Mouse (Mus musculus): ENCODE measurements around the gene Suox. TPM values are rescaled to one million over a fixed set of nuclear protein-coding genes. Genes with fewer than 3 reads are reported as not detected.
"Not testable (repeated sequence)": the region's sequence is repeated elsewhere in the genome, so short reads cannot be mapped to it uniquely, and the experiment has no call there.

Suox gene
- polyA plus RNA-seq, 1 experiment from 2014 or later: 9.3 TPM

DNA sequence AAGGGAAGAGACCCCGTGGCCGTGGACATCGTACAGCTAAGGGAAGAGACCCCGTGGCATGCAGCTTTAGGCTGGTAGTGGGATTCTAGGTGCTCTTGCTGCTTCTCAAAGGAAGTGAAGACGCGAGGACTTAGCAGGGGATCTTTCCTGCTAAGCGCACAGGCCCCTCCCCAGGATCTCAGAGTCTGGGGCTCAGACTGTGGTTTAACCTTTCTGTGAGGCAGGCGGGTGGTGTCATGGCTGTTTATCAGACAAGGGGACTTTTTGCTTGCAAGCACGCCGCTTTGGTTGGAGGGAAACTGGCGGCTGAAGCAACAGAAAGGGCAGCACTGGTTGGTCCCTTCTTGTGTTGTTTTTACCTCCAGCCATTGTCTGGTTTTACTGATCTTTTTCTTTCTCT is 36.9 kb downstream of the Suox start:
- H3K27ac ChIP-seq: no peak overlapping the region
- no peaks in the 10 kb centered on the region for H3K27me3 ChIP-seq
- WGBS: 14% methylated on average over 11 of the region's 11 CpGs
- no peaks in the 10 kb centered on the region for H3K4me1 ChIP-seq
- no peak overlapping the region for H3K4me2 ChIP-seq
- no peak overlapping the region for H3K4me3 ChIP-seq
- H3K9me3 ChIP-seq (replicated peaks): no peaks in the 10 kb centered on the region
- ATAC-seq: no peak
- H3K9ac ChIP-seq: no peak overlapping the region
- H3K36me3 ChIP-seq (ENCODE audit: poor library complexity, severe bottlenecking): peaks cover 88% of the 10 kb centered on the region

DNA sequence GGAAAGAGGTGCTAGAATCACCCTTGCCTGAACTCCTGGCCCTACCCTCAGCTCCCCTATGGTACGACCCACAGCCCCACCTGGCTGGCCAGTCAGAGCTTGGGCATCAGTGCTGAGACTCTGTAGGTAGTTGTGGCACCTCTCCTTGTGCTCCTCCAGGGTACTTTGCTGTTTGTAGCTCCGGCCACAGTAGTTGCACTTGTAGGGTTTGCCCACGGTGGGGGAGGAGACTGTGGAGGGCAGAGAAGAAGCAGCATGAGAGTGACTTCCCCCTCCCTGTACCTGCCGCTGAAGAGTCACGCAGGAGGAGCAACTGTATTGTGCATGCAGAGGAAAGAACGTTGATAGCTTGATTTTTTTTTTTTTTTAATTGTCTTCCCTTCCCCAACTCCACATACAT is 37.3 kb downstream of the Suox start:
- no peaks in the 10 kb centered on the region for H3K27me3 ChIP-seq
- H3K9me3 ChIP-seq (replicated peaks): no peaks in the 10 kb centered on the region
- WGBS: 52% methylated on average over 6 of the region's 6 CpGs
- H3K4me1 ChIP-seq: no peaks in the 10 kb centered on the region
- no peak overlapping the region for H3K4me2 ChIP-seq
- H3K4me3 ChIP-seq: no peak overlapping the region
- peaks cover 84% of the 10 kb centered on the region for H3K36me3 ChIP-seq (ENCODE audit: poor library complexity, severe bottlenecking)
- ATAC-seq: no peak
- H3K27ac ChIP-seq: no peak overlapping the region
- no peak overlapping the region for H3K9ac ChIP-seq

- H3K4me3 ChIP-seq: no peak overlapping the region
- H3K4me2 ChIP-seq: no peak overlapping the region
- no peaks in the 10 kb centered on the region for H3K4me1 ChIP-seq
- H3K9me3 ChIP-seq (replicated peaks): no peaks in the 10 kb centered on the region
- no peak for ATAC-seq
- 94% methylated on average over 13 of the region's 13 CpGs for WGBS
- H3K9ac ChIP-seq: no peak overlapping the region
- H3K36me3 ChIP-seq (ENCODE audit: poor library complexity, severe bottlenecking): peaks cover 77% of the 10 kb centered on the region
- no peak overlapping the region for H3K27ac ChIP-seq
- H3K27me3 ChIP-seq: no peaks in the 10 kb centered on the region
These were observed 38.2 kb downstream of the Suox start for GRCm38 (mm10) chr10:128635697-128636096.

GRCm38 (mm10) chr10:128631571-128631970 is 42.3 kb downstream of the Suox start:
- no peak for ATAC-seq
- H3K4me3 ChIP-seq: no peak overlapping the region
- H3K9ac ChIP-seq: no peak overlapping the region
- H3K4me2 ChIP-seq: no peak overlapping the region
- no peaks in the 10 kb centered on the region for H3K4me1 ChIP-seq
- H3K9me3 ChIP-seq (replicated peaks): no peaks in the 10 kb centered on the region
- WGBS: 24% methylated on average over 6 of the region's 6 CpGs
- H3K36me3 ChIP-seq (ENCODE audit: poor library complexity, severe bottlenecking): peaks cover 42% of the 10 kb centered on the region
- H3K27ac ChIP-seq: no peak overlapping the region
- no peaks in the 10 kb centered on the region for H3K27me3 ChIP-seq

GRCm38 (mm10) chr10:128630306-128630705 is 43.6 kb downstream of the Suox start:
- H3K36me3 ChIP-seq (ENCODE audit: poor library complexity, severe bottlenecking): peaks cover 31% of the 10 kb centered on the region
- WGBS: 85% methylated on average over 5 of the region's 5 CpGs
- not testable (repeated sequence) for H3K27me3 ChIP-seq; H3K4me3 ChIP-seq; H3K27ac ChIP-seq; H3K9ac ChIP-seq; H3K9me3 ChIP-seq (replicated peaks); H3K4me2 ChIP-seq; ATAC-seq; H3K4me1 ChIP-seq

GRCm38 (mm10) chr10:128629746-128630145 is 44.1 kb downstream of the Suox start:
- Histone ChIP-seq H3K9me3 (replicated peaks) (no peaks in the 10 kb centered on the region), H3K9ac (no peak overlapping the region), H3K4me1 (peaks cover 9% of the 10 kb centered on the region), H3K27me3 (no peaks in the 10 kb centered on the region), H3K4me3 (no peak overlapping the region), H3K4me2 (no peak overlapping the region), H3K36me3 (ENCODE audit: poor library complexity, severe bottlenecking) (peaks cover 31% of the 10 kb centered on the region), H3K27ac (no peak overlapping the region)
- WGBS: 79% methylated on average over 2 of the region's 2 CpGs
- no peak for ATAC-seq

GRCm38 (mm10) chr10:128627398-128628317 is 46.2 kb downstream of the Suox start:
- H3K27me3 ChIP-seq: no peaks in the 10 kb centered on the region
- ATAC-seq: no peak; the same call in 1 of the 2 replicates
- peaks cover 9% of the 10 kb centered on the region for H3K4me1 ChIP-seq
- no peak overlapping the region for H3K4me3 ChIP-seq
- whole genome bisulfite sequencing: 91% methylated on average over 10 of the region's 10 CpGs
- no peak overlapping the region for H3K27ac ChIP-seq
- no peaks in the 10 kb centered on the region for H3K9me3 ChIP-seq (replicated peaks)
- no peak overlapping the region for H3K9ac ChIP-seq
- H3K4me2 ChIP-seq: no peak overlapping the region
- peaks cover 31% of the 10 kb centered on the region for H3K36me3 ChIP-seq (ENCODE audit: poor library complexity, severe bottlenecking)

- WGBS: under 1% methylated on average over 40 of the region's 40 CpGs
- H3K27me3 ChIP-seq: no peaks in the 10 kb centered on the region
- peak within 1 kb of the TSS; percentile 70 for H3K27ac ChIP-seq
- H3K4me1 ChIP-seq: peaks cover 9% of the 10 kb centered on the region
- H3K4me2 ChIP-seq: peak within 1 kb of the TSS; percentile 96
- H3K4me3 ChIP-seq: peak within 1 kb of the TSS; percentile 92
- peak within 1 kb of the TSS; percentile 94 for H3K9ac ChIP-seq
- ATAC-seq: peak; percentile 98
- peaks cover 34% of the 10 kb centered on the region for H3K36me3 ChIP-seq (ENCODE audit: poor library complexity, severe bottlenecking)
- no peaks in the 10 kb centered on the region for H3K9me3 ChIP-seq (replicated peaks)
These were observed 47.3 kb downstream of the Suox start, which contains the start of gene Rps26 for GRCm38 (mm10) chr10:128626311-128627310. TSS of gene Rps26 (minus strand) at chr10:128626747.

- peaks cover 9% of the 10 kb centered on the region for H3K4me1 ChIP-seq
- no peaks in the 10 kb centered on the region for H3K27me3 ChIP-seq
- peak overlapping the region; percentile 70; the same call in 1 of the 2 replicates for H3K27ac ChIP-seq
- 46% methylated on average over 7 of the region's 7 CpGs for WGBS
- peaks cover 34% of the 10 kb centered on the region for H3K36me3 ChIP-seq (ENCODE audit: poor library complexity, severe bottlenecking)
- no peak for ATAC-seq
- peak overlapping the region; percentile 92 for H3K4me3 ChIP-seq
- H3K4me2 ChIP-seq: peak overlapping the region; percentile 96
- H3K9ac ChIP-seq: peak overlapping the region; percentile 94
- no peaks in the 10 kb centered on the region for H3K9me3 ChIP-seq (replicated peaks)
These were observed 48.5 kb downstream of the Suox start for GRCm38 (mm10) chr10:128625287-128625894.

GRCm38 (mm10) chr10:128623106-128623613 is 50.7 kb downstream of the Suox start:
- not testable (repeated sequence) for H3K27me3 ChIP-seq; ATAC-seq; H3K9ac ChIP-seq; H3K9me3 ChIP-seq (replicated peaks); H3K27ac ChIP-seq; H3K4me1 ChIP-seq; H3K4me2 ChIP-seq; H3K4me3 ChIP-seq
- 82% methylated on average over 4 of the region's 4 CpGs for WGBS
- peaks cover 34% of the 10 kb centered on the region for H3K36me3 ChIP-seq (ENCODE audit: poor library complexity, severe bottlenecking)

DNA sequence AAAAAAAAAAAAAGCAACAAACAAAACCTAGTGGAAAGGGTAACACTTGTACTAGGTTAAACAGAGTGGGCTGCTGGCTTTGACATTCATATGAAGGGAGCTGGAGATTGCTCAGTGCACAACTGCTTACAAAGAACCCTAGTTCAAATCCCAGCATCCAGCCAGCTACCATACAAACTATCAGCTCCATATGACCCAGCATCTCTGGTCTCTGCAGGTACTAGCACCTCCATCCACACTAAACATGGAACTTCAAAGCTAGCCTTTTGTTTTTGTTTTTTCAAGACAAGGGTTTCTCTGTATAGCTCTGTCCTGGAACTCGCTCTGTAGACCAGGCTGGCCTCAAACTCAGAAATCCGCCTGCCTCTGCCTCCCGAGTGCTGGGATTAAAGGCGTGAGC is 51.2 kb downstream of the Suox start:
- H3K36me3 ChIP-seq (ENCODE audit: poor library complexity, severe bottlenecking): peaks cover 34% of the 10 kb centered on the region
- H3K27ac ChIP-seq: no peak overlapping the region
- no peaks in the 10 kb centered on the region for H3K9me3 ChIP-seq (replicated peaks)
- H3K4me3 ChIP-seq: no peak overlapping the region
- H3K4me2 ChIP-seq: no peak overlapping the region
- no peak for ATAC-seq
- peaks cover 9% of the 10 kb centered on the region for H3K4me1 ChIP-seq
- WGBS: 85% methylated on average over 4 of the region's 4 CpGs
- no peaks in the 10 kb centered on the region for H3K27me3 ChIP-seq
- no peak overlapping the region for H3K9ac ChIP-seq

Measured in forebrain, embryonic 13.5 days (tissue).